Mouse (Mus musculus): ENCODE data around the gene Plxnc1. TPM values are rescaled to one million over a fixed set of nuclear protein-coding genes. Genes with fewer than 3 reads are reported as not detected.

Gene Plxnc1
- total and polyA plus RNA-seq, 3 experiments = 27.6 to 34.4 (median 33.0) TPM

DNA sequence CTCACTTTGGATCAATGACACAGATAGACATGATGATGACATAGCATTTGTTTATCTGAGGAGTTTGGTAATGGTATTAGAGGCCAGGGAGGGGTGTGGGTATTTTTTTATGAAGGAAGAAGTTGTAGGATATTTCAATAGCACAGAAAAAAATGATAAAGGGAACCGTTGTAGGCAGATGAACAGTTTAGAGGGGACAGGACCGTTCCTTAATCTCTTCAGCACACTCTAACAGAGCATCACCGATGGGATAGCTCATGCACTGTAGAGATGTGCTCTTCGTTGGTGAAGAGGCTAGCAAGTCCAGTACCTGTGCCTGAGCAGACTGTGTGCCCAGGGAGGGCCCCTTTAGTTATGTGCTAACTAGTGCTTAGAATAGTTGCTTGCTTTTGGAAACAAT, 165.3 kb downstream of the Plxnc1 start:
- no peak overlapping the region for H3K9ac ChIP-seq (ENCODE audit: insufficient read depth, low read depth)
- H3K4me2 ChIP-seq (ENCODE audit: insufficient read depth, low read depth, poor library complexity, severe bottlenecking) = no peak overlapping the region
- TF ChIP-seq CTCF (conservative IDR thresholded peaks at IDR 0.05 in 1 of 2, IDR thresholded peaks at IDR 0.05 in 1 of 2; ENCODE audit: low read depth in 2 of 2, low read length in 2 of 2) (no peak), TBP (conservative IDR thresholded peaks at IDR 0.05; ENCODE audit: low read depth, low read length) (no peak), RCOR1 (conservative IDR thresholded peaks at IDR 0.05; ENCODE audit: low read depth, low read length) (no peak), POLR2A (IDR thresholded peaks at IDR 0.05; ENCODE audit: low read depth, low read length) (no peak), CHD2 (IDR thresholded peaks at IDR 0.05; ENCODE audit: low read length) (no peak), BHLHE40 (IDR thresholded peaks at IDR 0.05; ENCODE audit: low read depth, low read length) (no peak), CHD1 (IDR thresholded peaks at IDR 0.05; ENCODE audit: low read depth, low read length) (no peak), E2F4 (IDR thresholded peaks at IDR 0.05; ENCODE audit: insufficient replicate concordance, low read depth, low read length) (no peak), USF2 (conservative IDR thresholded peaks at IDR 0.05; ENCODE audit: low read depth, low read length) (no peak), JUN (IDR thresholded peaks at IDR 0.05; ENCODE audit: insufficient read depth, low read depth, low read length) (no peak), GABPA (IDR thresholded peaks at IDR 0.05; ENCODE audit: insufficient replicate concordance, low read depth, low read length) (no peak), ZKSCAN1 (IDR thresholded peaks at IDR 0.05; ENCODE audit: borderline replicate concordance, low read depth, low read length) (no peak), UBTF (IDR thresholded peaks at IDR 0.05; ENCODE audit: low read depth, low read length) (no peak), SIN3A (IDR thresholded peaks at IDR 0.05; ENCODE audit: low read length) (no peak), USF1 (IDR thresholded peaks at IDR 0.05; ENCODE audit: low read depth, low read length) (no peak), IRF4 (IDR thresholded peaks at IDR 0.05; ENCODE audit: low read depth, low read length) (no peak), MYC (IDR thresholded peaks at IDR 0.05; ENCODE audit: low read depth, low read length) (no peak)
- no peaks in the 10 kb centered on the region for H3K79me2 ChIP-seq (replicated peaks; ENCODE audit: control insufficient read depth, extremely low read depth, insufficient read depth, poor library complexity, severe bottlenecking)
- H3K4me1 ChIP-seq (ENCODE audit: control insufficient read depth in 1 of 2, insufficient read depth in 2 of 2) = no peaks in the 10 kb centered on the region
- no peak overlapping the region for H3K27ac ChIP-seq (ENCODE audit: insufficient read depth, low read depth)
- no peak overlapping the region for H3K4me3 ChIP-seq (replicated peaks in 1 of 3; ENCODE audit: low read depth in 2 of 3, low read length in 2 of 3, poor library complexity in 1 of 3)
- no peak for DNase-seq (ENCODE audit: extremely low read depth)
- no peaks in the 10 kb centered on the region for H3K27me3 ChIP-seq (replicated peaks)
- H3K9me3 ChIP-seq (replicated peaks; ENCODE audit: low read length) = no peaks in the 10 kb centered on the region
- in situ Hi-C loops (cut with MboI; ENCODE audit: low pct_ligation_motif_present, low pct_unique_long_range_greater_than_20kb, low sequenced_read_pairs) (no loop called here), dilution Hi-C loops (cut with MboI; ENCODE audit: extremely low pct_ligation_motif_present, extremely low pct_unique_long_range_greater_than_20kb, low sequenced_read_pairs) (no loop called here)
- peaks cover 0 to 62% of the 10 kb centered on the region in 2 experiments for H3K36me3 ChIP-seq (replicated peaks in 1 of 2; ENCODE audit: control insufficient read depth in 1 of 2, insufficient read depth in 1 of 2, low read length in 1 of 2)

DNA sequence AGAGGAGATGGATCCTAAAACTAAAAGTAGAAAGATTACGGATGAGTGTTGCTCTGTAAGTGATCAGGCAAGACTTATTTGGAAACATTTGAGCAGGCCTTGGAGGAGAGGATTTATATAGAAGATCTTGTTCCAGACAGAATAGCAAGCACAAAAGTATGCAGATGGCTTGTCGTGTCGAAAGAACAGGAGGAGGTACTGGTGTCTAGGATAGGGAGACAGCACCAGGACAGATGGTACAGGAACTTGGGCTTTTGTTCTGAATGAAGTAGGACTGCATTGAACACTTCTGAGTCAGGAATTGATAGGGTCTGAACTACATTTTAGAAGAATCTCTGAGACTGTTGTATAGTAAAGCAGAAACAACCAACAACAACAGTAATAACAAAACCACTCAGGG, 167.1 kb downstream of the Plxnc1 start:
- Histone ChIP-seq H3K4me3 (replicated peaks in 1 of 3; ENCODE audit: low read depth in 2 of 3, low read length in 2 of 3, poor library complexity in 1 of 3) (no peak overlapping the region), H3K27me3 (replicated peaks) (no peaks in the 10 kb centered on the region), H3K36me3 (replicated peaks in 1 of 2; ENCODE audit: control insufficient read depth in 1 of 2, insufficient read depth in 1 of 2, low read length in 1 of 2) (peaks cover 0 to 65% of the 10 kb centered on the region in 2 experiments), H3K4me2 (ENCODE audit: insufficient read depth, low read depth, poor library complexity, severe bottlenecking) (no peak overlapping the region), H3K4me1 (ENCODE audit: control insufficient read depth in 1 of 2, insufficient read depth in 2 of 2) (no peaks in the 10 kb centered on the region), H3K9ac (ENCODE audit: insufficient read depth, low read depth) (no peak overlapping the region), H3K27ac (ENCODE audit: insufficient read depth, low read depth) (no peak overlapping the region), H3K79me2 (replicated peaks; ENCODE audit: control insufficient read depth, extremely low read depth, insufficient read depth, poor library complexity, severe bottlenecking) (no peaks in the 10 kb centered on the region), H3K9me3 (replicated peaks; ENCODE audit: low read length) (no peaks in the 10 kb centered on the region)
- no peak for DNase-seq (ENCODE audit: extremely low read depth)
- TF ChIP-seq POLR2A (IDR thresholded peaks at IDR 0.05; ENCODE audit: low read depth, low read length) (no peak), MAFK (IDR thresholded peaks at IDR 0.05; ENCODE audit: insufficient replicate concordance, low read length) (no peak), NRF1 (IDR thresholded peaks at IDR 0.05; ENCODE audit: low read depth, low read length) (no peak), TCF12 (IDR thresholded peaks at IDR 0.05; ENCODE audit: low read depth, low read length) (no peak), MAZ (IDR thresholded peaks at IDR 0.05; ENCODE audit: low read depth, low read length) (no peak), RCOR1 (conservative IDR thresholded peaks at IDR 0.05; ENCODE audit: low read depth, low read length) (no peak), CHD2 (IDR thresholded peaks at IDR 0.05; ENCODE audit: low read length) (no peak), ZMIZ1 (IDR thresholded peaks at IDR 0.05; ENCODE audit: low read depth, low read length) (no peak), UBTF (IDR thresholded peaks at IDR 0.05; ENCODE audit: low read depth, low read length) (no peak), GABPA (IDR thresholded peaks at IDR 0.05; ENCODE audit: insufficient replicate concordance, low read depth, low read length) (no peak), MYC (IDR thresholded peaks at IDR 0.05; ENCODE audit: low read depth, low read length) (no peak), PAX5 (IDR thresholded peaks at IDR 0.05; ENCODE audit: low read length) (no peak), ZKSCAN1 (IDR thresholded peaks at IDR 0.05; ENCODE audit: borderline replicate concordance, low read depth, low read length) (no peak), TBP (conservative IDR thresholded peaks at IDR 0.05; ENCODE audit: low read depth, low read length) (no peak), NELFE (IDR thresholded peaks at IDR 0.05; ENCODE audit: low read depth, low read length) (no peak), KAT2A (IDR thresholded peaks at IDR 0.05; ENCODE audit: insufficient replicate concordance, low read length) (no peak), HCFC1 (IDR thresholded peaks at IDR 0.05; ENCODE audit: low read depth, low read length) (no peak), SMC3 (IDR thresholded peaks at IDR 0.05; ENCODE audit: low read depth, low read length) (no peak)
- dilution Hi-C loops (cut with MboI; ENCODE audit: extremely low pct_ligation_motif_present, extremely low pct_unique_long_range_greater_than_20kb, low sequenced_read_pairs) (no loop called here), in situ Hi-C loops (cut with MboI; ENCODE audit: low pct_ligation_motif_present, low pct_unique_long_range_greater_than_20kb, low sequenced_read_pairs) (no loop called here)

Data from CH12.LX (cell line).